Mouse (Mus musculus): ENCODE measurements around the gene A3galt2. TPM values are rescaled to one million over a fixed set of nuclear protein-coding genes. Genes with fewer than 3 reads are reported as not detected.

The A3galt2 gene
- polyA plus RNA-seq, 1 experiment: not detected

DNA sequence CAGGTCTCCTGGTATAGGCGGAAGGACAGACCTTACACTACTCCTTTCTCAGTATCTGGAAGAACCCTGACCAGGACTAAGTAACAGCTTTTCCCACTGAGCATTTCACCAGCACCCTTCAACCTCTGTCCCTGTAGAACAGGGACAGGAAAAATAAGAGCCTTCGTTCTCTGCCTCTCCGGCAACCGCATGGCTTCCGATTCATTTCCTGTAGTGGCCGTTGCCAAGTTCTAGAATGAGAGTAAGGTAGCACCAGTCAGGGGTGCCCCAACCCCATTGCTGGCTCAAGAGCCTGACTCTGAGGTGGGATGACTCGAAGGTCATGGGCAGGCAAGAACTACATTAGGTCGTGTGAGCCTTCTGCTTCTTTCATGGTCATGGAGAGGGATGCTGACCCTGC lies 10.0 kb upstream of the A3galt2 start:
- H3K9me3 ChIP-seq (ENCODE audit: control insufficient read depth, low read length): no peaks in the 10 kb centered on the region
- peaks cover 87% of the 10 kb centered on the region for H3K36me3 ChIP-seq (ENCODE audit: control insufficient read depth)
- TF ChIP-seq TAL1 (IDR thresholded peaks at IDR 0.05; ENCODE audit: low read length) (no peak), GATA1 (IDR thresholded peaks at IDR 0.05; ENCODE audit: low read length) (no peak)
- H3K27me3 ChIP-seq (ENCODE audit: control insufficient read depth): no peaks in the 10 kb centered on the region
- H3K4me3 ChIP-seq (replicated peaks): no peak overlapping the region
- peaks cover 12% of the 10 kb centered on the region for H3K4me1 ChIP-seq (ENCODE audit: control insufficient read depth)

DNA sequence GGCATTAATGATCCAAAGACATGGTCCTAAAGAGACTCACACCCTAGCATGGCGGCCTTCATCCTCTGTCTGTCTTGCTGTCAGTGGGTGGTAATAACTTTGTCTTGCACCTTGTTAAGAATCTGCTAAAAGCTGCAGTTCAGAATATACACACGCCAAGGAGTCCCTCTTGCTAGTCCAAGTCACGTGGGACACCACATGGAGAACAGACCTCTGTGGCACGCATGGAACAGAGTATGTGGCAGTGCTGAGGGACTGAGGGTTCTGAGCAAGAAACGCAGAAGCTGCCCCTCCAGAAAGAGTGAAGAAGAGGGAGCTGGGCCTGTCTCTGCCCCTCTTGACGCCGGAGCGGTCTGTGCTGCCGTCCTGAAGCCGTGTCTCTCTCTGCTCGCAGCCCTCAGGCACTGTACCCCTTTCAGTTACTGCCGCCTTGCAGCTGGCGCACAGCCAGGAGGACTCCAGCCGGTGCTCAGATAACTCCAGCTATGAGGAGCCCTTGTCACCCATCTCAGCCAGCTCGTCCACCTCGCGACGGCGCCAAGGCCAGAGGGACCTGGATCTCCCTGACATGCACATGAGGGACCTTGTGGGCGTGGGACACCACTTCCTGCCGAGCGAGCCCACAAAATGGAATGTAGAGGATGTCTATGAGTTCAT lies 7.4 kb upstream of the A3galt2 start:
- H3K4me3 ChIP-seq (replicated peaks): no peak overlapping the region
- H3K36me3 ChIP-seq (ENCODE audit: control insufficient read depth): peaks cover 99% of the 10 kb centered on the region
- no peak for TF ChIP-seq GATA1 (IDR thresholded peaks at IDR 0.05; ENCODE audit: low read length)
- no peaks in the 10 kb centered on the region for H3K9me3 ChIP-seq (ENCODE audit: control insufficient read depth, low read length)
- H3K4me1 ChIP-seq (ENCODE audit: control insufficient read depth): peaks cover 10% of the 10 kb centered on the region
- H3K27me3 ChIP-seq (ENCODE audit: control insufficient read depth): no peaks in the 10 kb centered on the region

DNA sequence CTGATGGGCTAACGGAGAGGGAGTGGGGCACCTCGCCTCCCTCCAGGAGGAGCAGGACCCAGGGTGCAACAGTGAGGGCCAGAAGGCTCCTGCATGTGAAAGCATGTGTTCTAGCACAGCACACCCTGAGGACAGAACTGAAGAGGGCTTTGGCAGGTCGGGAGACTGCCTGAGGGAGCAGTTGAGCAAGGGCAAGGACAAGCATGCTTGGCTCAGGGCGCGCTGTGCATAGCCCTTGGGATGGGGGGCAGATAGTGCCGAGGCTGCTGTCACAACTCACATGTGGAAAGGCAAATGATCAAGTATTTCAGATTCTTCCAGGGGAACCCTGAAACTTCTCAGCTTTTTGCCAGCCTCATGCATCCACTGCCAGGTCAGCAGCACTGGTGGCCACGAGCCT lies 6.9 kb upstream of the A3galt2 start:
- Histone ChIP-seq H3K27me3 (ENCODE audit: control insufficient read depth) (no peaks in the 10 kb centered on the region), H3K4me3 (replicated peaks) (no peak overlapping the region), H3K36me3 (ENCODE audit: control insufficient read depth) (peaks cover 100% of the 10 kb centered on the region), H3K4me1 (ENCODE audit: control insufficient read depth) (peaks cover 10% of the 10 kb centered on the region), H3K9me3 (ENCODE audit: control insufficient read depth, low read length) (no peaks in the 10 kb centered on the region)
- TF ChIP-seq GATA1 (IDR thresholded peaks at IDR 0.05; ENCODE audit: low read length): no peak

DNA sequence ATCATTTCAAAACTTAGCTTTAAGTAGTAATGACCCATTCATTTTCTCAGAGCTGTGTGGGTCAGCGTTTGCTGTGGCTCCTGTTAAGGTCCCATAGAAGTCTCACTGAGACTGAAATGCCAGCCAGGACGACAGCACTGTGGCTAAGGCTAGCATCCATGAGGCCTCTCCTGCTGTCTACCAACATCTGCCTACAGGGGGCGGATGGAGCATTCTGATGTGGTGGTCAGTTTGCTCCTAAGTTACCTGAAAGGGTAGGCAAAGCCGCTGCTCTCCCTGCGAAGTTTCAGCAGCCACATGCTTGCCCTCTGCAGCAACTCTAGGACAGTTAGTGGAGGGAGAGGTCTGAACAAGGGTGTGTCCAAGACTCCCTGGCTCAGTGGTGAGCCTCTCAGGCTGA lies 4.2 kb upstream of the A3galt2 start:
- H3K4me3 ChIP-seq (replicated peaks): no peak overlapping the region
- no peaks in the 10 kb centered on the region for H3K27me3 ChIP-seq (ENCODE audit: control insufficient read depth)
- H3K4me1 ChIP-seq (ENCODE audit: control insufficient read depth): peaks cover 3% of the 10 kb centered on the region
- no peaks in the 10 kb centered on the region for H3K9me3 ChIP-seq (ENCODE audit: control insufficient read depth, low read length)
- H3K36me3 ChIP-seq (ENCODE audit: control insufficient read depth): peaks cover 85% of the 10 kb centered on the region
- TF ChIP-seq GATA1 (IDR thresholded peaks at IDR 0.05; ENCODE audit: low read length) (no peak), TAL1 (IDR thresholded peaks at IDR 0.05; ENCODE audit: low read length) (no peak)

DNA sequence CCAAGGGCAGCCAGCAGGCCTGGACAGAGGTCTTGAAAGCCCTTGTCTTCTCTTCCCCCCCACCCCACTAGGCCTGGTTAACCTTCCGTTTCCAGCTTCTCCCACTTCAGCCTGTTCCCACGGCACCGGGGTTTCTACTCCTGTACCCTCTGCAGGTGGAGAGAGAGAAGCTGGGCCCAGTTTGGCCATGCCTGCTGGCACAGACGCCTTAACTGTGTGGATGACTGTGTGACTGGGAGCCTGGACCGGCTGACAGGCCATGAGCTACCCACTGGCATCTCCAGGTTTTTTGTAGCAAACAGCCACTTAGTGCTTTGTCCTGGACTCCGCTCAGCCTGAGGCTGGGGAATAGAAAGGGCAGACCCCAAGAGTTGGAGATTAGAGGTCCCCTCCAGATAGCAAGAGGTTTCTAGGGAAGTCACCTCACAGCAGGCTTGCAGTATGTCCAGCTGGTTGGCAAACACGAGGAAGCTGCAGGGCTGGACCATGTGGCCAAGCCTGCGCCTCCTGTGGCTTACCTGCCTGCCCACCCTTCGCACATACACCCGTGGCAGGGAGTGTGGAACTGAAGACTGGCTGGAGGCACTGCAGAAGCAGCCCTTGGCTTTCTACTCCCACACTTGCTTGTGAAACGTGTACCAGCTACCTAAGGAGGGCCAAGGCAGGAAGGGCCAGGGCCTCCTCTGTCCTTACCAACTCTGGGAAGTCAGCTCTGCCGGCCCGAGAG lies 3.0 kb upstream of the A3galt2 start:
- H3K4me3 ChIP-seq (replicated peaks): no peak overlapping the region
- H3K27me3 ChIP-seq (ENCODE audit: control insufficient read depth): no peaks in the 10 kb centered on the region
- H3K9me3 ChIP-seq (ENCODE audit: control insufficient read depth, low read length): no peaks in the 10 kb centered on the region
- peaks cover 73% of the 10 kb centered on the region for H3K36me3 ChIP-seq (ENCODE audit: control insufficient read depth)
- peaks cover 3% of the 10 kb centered on the region; the same call in 1 of the 2 replicates for H3K4me1 ChIP-seq (ENCODE audit: control insufficient read depth)
- no peak for TF ChIP-seq TAL1 (IDR thresholded peaks at IDR 0.05; ENCODE audit: low read length)
- no peak for TF ChIP-seq GATA1 (IDR thresholded peaks at IDR 0.05; ENCODE audit: low read length)

DNA sequence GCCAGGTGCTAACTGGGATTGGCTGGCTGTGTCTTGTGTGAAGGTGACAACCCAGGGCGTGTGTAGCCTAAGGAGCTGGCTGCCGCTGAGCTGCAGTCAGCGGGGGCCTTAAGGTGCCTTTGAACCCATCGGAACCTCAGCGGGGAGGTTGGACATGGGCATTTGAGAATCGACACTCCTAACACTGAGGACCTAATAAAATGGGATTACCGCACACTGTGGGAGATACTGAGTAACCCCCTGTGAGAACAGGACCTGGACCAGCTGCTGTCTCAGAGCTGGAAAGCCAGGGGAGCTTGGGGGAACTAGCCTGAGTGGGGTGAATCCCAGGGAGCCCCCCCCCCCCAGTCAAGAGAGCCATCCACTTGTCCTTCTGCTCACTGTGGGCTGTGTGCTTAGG lies 1.6 kb upstream of the A3galt2 start:
- TF ChIP-seq GATA1 (IDR thresholded peaks at IDR 0.05; ENCODE audit: low read length): no peak
- TF ChIP-seq TAL1 (IDR thresholded peaks at IDR 0.05; ENCODE audit: low read length): no peak
- Histone ChIP-seq H3K4me1 (ENCODE audit: control insufficient read depth) (peaks cover 1% of the 10 kb centered on the region), H3K36me3 (ENCODE audit: control insufficient read depth) (peaks cover 60% of the 10 kb centered on the region), H3K9me3 (ENCODE audit: control insufficient read depth, low read length) (no peaks in the 10 kb centered on the region), H3K4me3 (replicated peaks) (no peak overlapping the region), H3K27me3 (ENCODE audit: control insufficient read depth) (no peaks in the 10 kb centered on the region)

DNA sequence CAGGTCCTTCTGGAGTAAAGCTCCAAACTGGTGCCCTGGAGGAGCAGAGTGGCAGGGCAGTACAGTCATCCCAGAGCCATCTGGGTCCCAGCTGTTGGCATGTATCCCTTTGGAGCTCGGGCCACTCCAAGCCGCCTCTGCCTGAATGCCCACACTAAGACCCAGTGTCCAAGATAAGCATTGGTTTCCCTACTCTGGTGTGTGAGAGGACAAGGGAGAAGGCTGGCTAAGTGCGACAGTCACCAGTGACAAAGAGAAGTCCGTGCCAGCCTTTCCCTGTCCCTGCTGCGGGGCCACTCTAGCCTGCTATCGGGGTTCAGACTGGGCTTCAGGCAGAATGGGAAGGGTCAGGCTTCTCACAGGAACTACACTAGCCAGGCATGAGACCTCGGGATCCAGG lies 736 bp downstream of the A3galt2 start:
- no peak overlapping the region for H3K4me3 ChIP-seq (replicated peaks)
- peaks cover 36% of the 10 kb centered on the region for H3K36me3 ChIP-seq (ENCODE audit: control insufficient read depth)
- no peaks in the 10 kb centered on the region for H3K9me3 ChIP-seq (ENCODE audit: control insufficient read depth, low read length)
- H3K27me3 ChIP-seq (ENCODE audit: control insufficient read depth): no peaks in the 10 kb centered on the region
- TF ChIP-seq GATA1 (IDR thresholded peaks at IDR 0.05; ENCODE audit: low read length): no peak
- TF ChIP-seq TAL1 (IDR thresholded peaks at IDR 0.05; ENCODE audit: low read length): no peak
- peaks cover 23% of the 10 kb centered on the region for H3K4me1 ChIP-seq (ENCODE audit: control insufficient read depth)

DNA sequence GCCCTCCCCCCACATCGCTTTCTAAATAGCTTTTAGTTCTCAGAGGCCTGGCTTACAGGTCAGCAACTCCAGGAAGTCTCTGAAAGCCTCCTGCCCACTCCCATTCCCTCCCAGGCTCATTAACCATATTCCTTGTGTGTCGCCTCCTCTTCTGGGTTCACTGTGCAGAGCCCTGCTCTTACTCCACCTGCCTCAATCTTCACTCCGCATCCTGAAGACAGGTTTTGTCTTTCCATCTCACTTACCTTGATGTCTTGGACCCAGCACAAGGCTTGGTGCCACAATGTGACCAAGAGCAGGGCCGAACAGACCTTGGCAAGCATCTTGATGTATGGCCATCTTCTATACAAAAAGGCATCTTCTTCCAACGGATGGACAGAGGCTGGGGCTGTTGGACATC lies 4.0 kb downstream of the A3galt2 start:
- Histone ChIP-seq H3K4me3 (replicated peaks) (no peak overlapping the region), H3K4me1 (ENCODE audit: control insufficient read depth) (peaks cover 32% of the 10 kb centered on the region), H3K36me3 (ENCODE audit: control insufficient read depth) (peaks cover 4% of the 10 kb centered on the region), H3K9me3 (ENCODE audit: control insufficient read depth, low read length) (peaks cover 10% of the 10 kb centered on the region), H3K27me3 (ENCODE audit: control insufficient read depth) (no peaks in the 10 kb centered on the region)
- TF ChIP-seq GATA1 (IDR thresholded peaks at IDR 0.05; ENCODE audit: low read length) (no peak), TAL1 (IDR thresholded peaks at IDR 0.05; ENCODE audit: low read length) (no peak)

DNA sequence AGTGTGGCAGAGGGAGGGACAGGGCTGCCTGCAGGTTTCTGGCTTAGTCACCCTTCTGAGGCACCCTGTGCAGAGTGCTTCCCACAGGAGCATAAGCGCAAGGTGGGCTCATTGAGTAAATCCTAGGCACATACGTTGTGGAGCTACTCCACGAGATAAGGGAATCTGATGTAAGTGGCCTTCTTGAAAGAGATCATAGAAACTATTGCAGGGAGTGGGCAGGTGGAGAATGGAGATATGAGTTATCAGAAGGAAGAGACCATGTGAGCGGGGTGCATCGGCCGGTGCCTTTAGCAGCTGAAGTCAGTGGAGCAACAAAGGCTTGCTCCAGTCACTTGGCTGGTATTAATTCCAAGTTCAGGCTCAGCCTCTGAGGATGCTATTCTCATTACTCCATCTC lies 4.9 kb downstream of the A3galt2 start:
- peaks cover 10% of the 10 kb centered on the region for H3K9me3 ChIP-seq (ENCODE audit: control insufficient read depth, low read length)
- peaks cover 1% of the 10 kb centered on the region for H3K36me3 ChIP-seq (ENCODE audit: control insufficient read depth)
- H3K27me3 ChIP-seq (ENCODE audit: control insufficient read depth): no peaks in the 10 kb centered on the region
- TF ChIP-seq GATA1 (IDR thresholded peaks at IDR 0.05; ENCODE audit: low read length) (peak; percentile 12; the same call in 1 of the 2 replicates), TAL1 (IDR thresholded peaks at IDR 0.05; ENCODE audit: low read length) (peak; percentile 42; the same call in 2 of the 3 replicates)
- no peak overlapping the region for H3K4me3 ChIP-seq (replicated peaks)
- peaks cover 32% of the 10 kb centered on the region for H3K4me1 ChIP-seq (ENCODE audit: control insufficient read depth)
